Mouse (Mus musculus): ENCODE results near the gene Cdh22.

The Cdh22 gene

GRCm38 (mm10) chr2:165207086-165207485, 27.6 kb downstream of the Cdh22 start:
- no peak for DNase-seq (ENCODE audit: low read depth)

GRCm38 (mm10) chr2:165205486-165205885, 29.2 kb downstream of the Cdh22 start:
- no peak for DNase-seq (ENCODE audit: low read depth)

GRCm38 (mm10) chr2:165204931-165205330, 29.7 kb downstream of the Cdh22 start:
- no peak for DNase-seq (ENCODE audit: low read depth)

- DNase-seq (ENCODE audit: low read depth), result no peak
These were observed 32.6 kb downstream of the Cdh22 start for GRCm38 (mm10) chr2:165201761-165202751.

- no peak for DNase-seq (ENCODE audit: low read depth)
These were observed 37.1 kb downstream of the Cdh22 start for GRCm38 (mm10) chr2:165197546-165197945.

GRCm38 (mm10) chr2:165195411-165196182, 39.1 kb downstream of the Cdh22 start:
- DNase-seq (ENCODE audit: low read depth), result no peak

GRCm38 (mm10) chr2:165191483-165191882, 43.2 kb downstream of the Cdh22 start:
- DNase-seq (ENCODE audit: low read depth), result no peak

- DNase-seq (ENCODE audit: low read depth), result no peak
These were observed 45.1 kb downstream of the Cdh22 start for GRCm38 (mm10) chr2:165189546-165189945.

GRCm38 (mm10) chr2:165187648-165188380, 46.8 kb downstream of the Cdh22 start:
- no peak for DNase-seq (ENCODE audit: low read depth)

GRCm38 (mm10) chr2:165184015-165184633, 50.5 kb downstream of the Cdh22 start:
- no peak for DNase-seq (ENCODE audit: low read depth)

- no peak for DNase-seq (ENCODE audit: low read depth)
These were observed 52.3 kb downstream of the Cdh22 start for GRCm38 (mm10) chr2:165182085-165182976.

- no peak for DNase-seq (ENCODE audit: low read depth)
These were observed 55.4 kb downstream of the Cdh22 start for GRCm38 (mm10) chr2:165179231-165179630.

- no peak for DNase-seq (ENCODE audit: low read depth)
These were observed 57.7 kb downstream of the Cdh22 start for GRCm38 (mm10) chr2:165176965-165177364.

- DNase-seq (ENCODE audit: low read depth), result no peak
These were observed 67.8 kb downstream of the Cdh22 start for GRCm38 (mm10) chr2:165166664-165167435.

- DNase-seq (ENCODE audit: low read depth), result no peak
These were observed 72.4 kb downstream of the Cdh22 start for GRCm38 (mm10) chr2:165162221-165162620.

GRCm38 (mm10) chr2:165160466-165160865, 74.2 kb downstream of the Cdh22 start:
- DNase-seq (ENCODE audit: low read depth), result peak; percentile 20

GRCm38 (mm10) chr2:165159055-165159688, 75.5 kb downstream of the Cdh22 start:
- peak; percentile 19 for DNase-seq (ENCODE audit: low read depth)

- no peak for DNase-seq (ENCODE audit: low read depth)
These were observed 76.3 kb downstream of the Cdh22 start for GRCm38 (mm10) chr2:165158317-165158716.

GRCm38 (mm10) chr2:165157900-165158299, 76.8 kb downstream of the Cdh22 start:
- DNase-seq (ENCODE audit: low read depth), result no peak

Measured in c-Kit-positive CD71-positive TER-119-negative erythroid progenitor cells, embryonic 14.5 days (primary cell).